Mouse (Mus musculus): Measurements from ENCODE around the gene Ceacam9.

DNA sequence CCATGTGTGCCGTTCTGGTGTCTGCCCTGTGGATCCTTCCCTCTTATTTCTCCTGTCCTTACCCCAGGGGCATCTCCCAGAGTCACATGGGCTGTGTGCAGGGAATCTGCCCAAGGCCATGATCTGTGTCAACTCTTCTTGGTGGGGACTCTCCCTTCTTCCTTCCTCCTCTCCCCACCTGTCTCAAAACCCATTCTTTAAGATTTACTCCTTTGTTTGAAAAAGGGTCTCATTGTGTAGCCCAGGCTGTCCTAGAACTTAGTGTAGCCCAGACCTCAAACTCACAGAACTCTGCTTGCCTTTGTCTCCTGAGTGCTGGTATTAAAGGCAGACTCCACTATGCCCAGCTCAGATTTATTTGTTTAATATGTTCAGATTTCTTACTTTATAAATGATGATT, 46.1 kb upstream of the Ceacam9 start, which contains the start of gene Ceacam15:
- TF ChIP-seq CTCF (IDR thresholded peaks at IDR 0.05; ENCODE audit: borderline replicate concordance, control insufficient read depth, extremely low read depth, insufficient read depth, low read length, poor library complexity) (no peak), POLR2A (IDR thresholded peaks at IDR 0.05; ENCODE audit: control insufficient read depth, extremely low read depth, insufficient read depth, low read length, poor library complexity) (no peak)

Measured in thymus, adult 2 months (tissue).